8 mouse cellular contexts compared by ENCODE assay signal in the genomic region with DNA sequence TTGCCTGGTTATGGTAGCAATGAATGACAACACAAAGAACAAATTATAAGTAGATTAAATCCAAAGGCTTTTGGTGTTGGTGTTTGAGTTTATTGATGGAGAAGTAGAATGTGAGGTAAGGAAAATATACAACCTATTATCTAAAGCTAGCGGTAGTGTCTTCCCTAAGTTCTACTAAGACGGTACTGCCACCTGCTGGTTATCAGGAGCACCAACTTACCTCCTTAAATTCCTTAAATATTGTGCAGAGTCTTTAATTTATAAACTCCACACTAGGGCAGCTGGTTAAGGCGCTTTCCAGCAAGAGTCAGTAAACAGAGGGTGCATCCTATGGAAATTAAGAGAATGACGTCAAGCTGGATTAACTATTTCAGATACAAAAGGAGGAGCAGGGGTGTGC. TPM values are rescaled to one million over a fixed set of nuclear protein-coding genes. Genes with fewer than 3 reads are reported as not detected.
DNase-seq lines count a peak whose midpoint lies in the region; ATAC-seq and TF ChIP-seq lines count a peak whose summit lies in the region.

No protein-coding gene starts in this region.

- H3K4me2 ChIP-seq in hindbrain, embryonic 13.5 days = no peak overlapping the region

- 43% methylated on average over 4 of the region's 4 CpGs for WGBS in hindbrain, embryonic 13.5 days

- DNase-seq in gastrocnemius, adult 2 months = peak; percentile 38
- DNase-seq in gastrocnemius, adult 8-10 months (ENCODE audit: low spot score in 2 of 2) = no peak
- DNase-seq in ovary, postnatal 14 days (ENCODE audit: low spot score) = peak; percentile 25
- DNase-seq in ovary, adult 18-20 months (ENCODE audit: low spot score) = no peak
- peak; percentile 24 for DNase-seq in c-Kit-negative CD71-positive TER-119-positive erythroid progenitor cells, embryonic 14.5 days (ENCODE audit: low read depth, low spot score)
- peak; percentile 62 for DNase-seq in heart, postnatal 4 days
- DNase-seq in mesoderm, embryonic 11.5 days (ENCODE audit: low read depth, low spot score) = peak; percentile 69

- no peaks in the 10 kb centered on the region for H3K27me3 ChIP-seq in hindbrain, embryonic 13.5 days

- no peak overlapping the region for H3K4me3 ChIP-seq in gastrocnemius, adult 2 months
- no peak overlapping the region for H3K4me3 ChIP-seq in hindbrain, embryonic 13.5 days

- no peak for ATAC-seq in hindbrain, embryonic 13.5 days (ENCODE audit: low FRiP score)

- no peaks in the 10 kb centered on the region for H3K4me1 ChIP-seq in hindbrain, embryonic 13.5 days (replicated peaks)

- no peak overlapping the region for H3K9ac ChIP-seq in hindbrain, embryonic 13.5 days

- intact Hi-C loops in gastrocnemius, adult 2 months (cut with DNase I) = loop anchor here (5.0 kb wide), 1 partner anchor 463 kb away; no protein-coding TSS in a partner anchor

- peaks cover 36% of the 10 kb centered on the region for H3K36me3 ChIP-seq in hindbrain, embryonic 13.5 days

- TF ChIP-seq CTCF in gastrocnemius, adult 2 months (IDR thresholded peaks at IDR 0.05) = peak; percentile 79

- H3K27ac ChIP-seq in gastrocnemius, adult 2 months = no peak overlapping the region
- no peak overlapping the region for H3K27ac ChIP-seq in hindbrain, embryonic 13.5 days

- no peaks in the 10 kb centered on the region for H3K9me3 ChIP-seq in hindbrain, embryonic 13.5 days

RNA-seq across cellular contexts. Expression of a gene that starts 20.2 kb away (rescaled TPM):
- total RNA-seq in gastrocnemius, adult 2 months (2021) = 1 to 10 TPM; 1.5 to 2.2 TPM
- 1 to 10 TPM; 1.0 to 2.1 (median 1.7) TPM for total RNA-seq in gastrocnemius, adult 8-10 months (2022)
- total RNA-seq in heart, postnatal 4 days (2021) = 1 to 10 TPM; 6.9 to 7.5 TPM
- polyA plus RNA-seq in hindbrain, embryonic 13.5 days (2015; fragmentation: Nextera tagmentation; extraction: Ambion mirVana) = 9.2 and 10.3 TPM in 2 replicates

Comparison
In these comparisons a context has a peak if more than half of its experiments do, and no peak if none do; other contexts are left out.
1. DNase-seq: peak in gastrocnemius, adult 2 months (single experiment), ovary, postnatal 14 days (single experiment), c-Kit-negative CD71-positive TER-119-positive erythroid progenitor cells, embryonic 14.5 days (single experiment), heart, postnatal 4 days (single experiment) and mesoderm, embryonic 11.5 days (single experiment); none in gastrocnemius, adult 8-10 months (0 of 2) and ovary, adult 18-20 months (single experiment).